Mouse (Mus musculus) bone marrow, adult 2 months (tissue): ENCODE data around the gene Immp2l. TPM values are rescaled to one million over a fixed set of nuclear protein-coding genes. Genes with fewer than 3 reads are reported as not detected.

Source experiments
- H3K27ac ChIP-seq: fragments of 200-500 bp; 2 replicates; pipeline ENCODE4 v1.5.1; 2012; ENCODE audit warnings: low read depth, mild to moderate bottlenecking, control low read depth, inconsistent platforms, low read length; ENCODE audit not compliant: control insufficient read depth, poor library complexity, insufficient read depth
- H3K4me1 ChIP-seq: fragments of 200-500 bp; 2 replicates; pipeline ENCODE4 v1.6.1; 2011; ENCODE audit warnings: low read length; ENCODE audit not compliant: control insufficient read depth, insufficient read depth
- H3K4me3 ChIP-seq: fragments of 200-500 bp; replicated peaks from 2 replicates; pipeline ENCODE3; 2011; ENCODE audit warnings: mild to moderate bottlenecking, low read depth, low read length, control low read depth; ENCODE audit not compliant: control insufficient read depth
- CTCF ChIP-seq: fragments of 200-500 bp; IDR thresholded peaks from 2 replicates; pipeline ENCODE4 v1.5.1; 2011; ENCODE audit warnings: low read length, control low read depth; ENCODE audit not compliant: control insufficient read depth, insufficient read depth
- POLR2A ChIP-seq: fragments of 200-500 bp; IDR thresholded peaks from 2 replicates; pipeline ENCODE4 v1.6.1; 2011; ENCODE audit warnings: low read depth, mild to moderate bottlenecking, control low read depth, low read length, borderline replicate concordance; ENCODE audit not compliant: control insufficient read depth
- WGBS: fragments of 180-500 bp; shearing (Covaris S2); methylation state at CpG from one replicate; pipeline ENCODE4 v1.1.7; 2018; 5-methylcytosine and 5-hydroxymethylcytosine counted together
- polyA plus RNA-seq: library from polyadenylated mRNA; stranded (reverse); fragments of >200 nt; gene quantifications from 2 replicates; pipeline ENCODE4 v1.2.4, GENCODE M21; 2011; ENCODE audit warnings: low replicate concordance; ENCODE audit not compliant: missing spikeins, insufficient read depth, insufficient read length

Gene Immp2l
- polyA plus RNA-seq, 1 experiment: not detected

DNA sequence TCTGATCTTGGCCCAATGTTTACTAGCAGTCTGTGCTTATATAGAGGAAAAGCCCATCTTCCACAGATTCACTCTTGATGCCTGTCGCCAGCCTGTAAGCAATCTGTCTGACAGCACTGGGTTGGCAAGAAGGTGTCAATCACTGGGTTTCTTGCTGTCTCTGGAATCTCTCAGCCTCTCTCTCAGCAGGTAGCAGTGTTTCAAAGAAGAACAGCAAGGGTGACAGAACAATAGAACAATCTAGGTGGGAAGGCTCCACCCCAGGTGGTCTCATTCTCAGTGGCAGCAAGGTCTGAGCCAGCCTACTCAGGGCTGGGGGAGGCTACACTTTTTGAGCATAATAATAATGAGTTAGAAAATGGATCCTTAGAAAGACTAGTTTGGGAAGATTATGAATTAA, 693.1 kb downstream of the Immp2l start:
- WGBS: 81% methylated on average over 1 of the region's 1 CpGs
- TF ChIP-seq CTCF (no peak), POLR2A (no peak)
- Histone ChIP-seq H3K4me3 (no peak overlapping the region), H3K27ac (no peak overlapping the region), H3K4me1 (no peaks in the 10 kb centered on the region; the same call in 1 of the 2 replicates)

- Histone ChIP-seq H3K4me3 (no peak overlapping the region), H3K4me1 (no peaks in the 10 kb centered on the region; the same call in 1 of the 2 replicates), H3K27ac (no peak overlapping the region)
- TF ChIP-seq CTCF (no peak), POLR2A (no peak)
- WGBS: 47% methylated on average over 2 of the region's 2 CpGs
These were observed 700.7 kb downstream of the Immp2l start for GRCm38 (mm10) chr12:41724585-41724984.

DNA sequence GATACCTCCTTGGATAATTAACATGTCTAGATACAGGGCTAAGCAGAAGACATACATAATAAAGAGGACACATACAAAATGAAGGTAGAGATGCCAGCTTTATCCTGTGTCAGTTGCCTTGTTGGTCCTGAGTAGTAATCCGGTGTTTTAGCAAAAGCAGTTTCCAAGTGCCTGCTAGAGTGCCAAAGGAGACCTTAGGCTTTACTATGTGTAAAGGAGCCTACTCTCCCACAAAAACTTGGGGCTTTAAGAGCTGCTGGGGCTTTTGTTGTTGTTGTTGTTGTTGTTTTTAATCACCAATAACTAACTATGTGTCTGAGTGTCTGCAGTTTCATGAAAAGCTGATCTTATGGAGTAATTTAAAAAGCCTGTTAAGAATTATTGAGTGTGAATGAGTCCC, 702.8 kb downstream of the Immp2l start:
- Histone ChIP-seq H3K27ac (no peak overlapping the region), H3K4me1 (no peaks in the 10 kb centered on the region; the same call in 1 of the 2 replicates), H3K4me3 (no peak overlapping the region)
- TF ChIP-seq POLR2A (no peak), CTCF (no peak)
- 86% methylated on average over 1 of the region's 1 CpGs for WGBS

GRCm38 (mm10) chr12:41727221-41727620, 703.3 kb downstream of the Immp2l start:
- Histone ChIP-seq H3K27ac (no peak overlapping the region), H3K4me1 (no peaks in the 10 kb centered on the region; the same call in 1 of the 2 replicates), H3K4me3 (no peak overlapping the region)
- 53% methylated on average over 3 of the region's 3 CpGs for WGBS
- no peak for TF ChIP-seq CTCF
- TF ChIP-seq POLR2A: no peak

GRCm38 (mm10) chr12:41727764-41728338, 704.0 kb downstream of the Immp2l start:
- 83% methylated on average over 1 of the region's 1 CpGs for WGBS
- H3K4me3 ChIP-seq: no peak overlapping the region
- H3K4me1 ChIP-seq: no peaks in the 10 kb centered on the region; the same call in 1 of the 2 replicates
- TF ChIP-seq POLR2A (no peak), CTCF (no peak)
- no peak overlapping the region for H3K27ac ChIP-seq

DNA sequence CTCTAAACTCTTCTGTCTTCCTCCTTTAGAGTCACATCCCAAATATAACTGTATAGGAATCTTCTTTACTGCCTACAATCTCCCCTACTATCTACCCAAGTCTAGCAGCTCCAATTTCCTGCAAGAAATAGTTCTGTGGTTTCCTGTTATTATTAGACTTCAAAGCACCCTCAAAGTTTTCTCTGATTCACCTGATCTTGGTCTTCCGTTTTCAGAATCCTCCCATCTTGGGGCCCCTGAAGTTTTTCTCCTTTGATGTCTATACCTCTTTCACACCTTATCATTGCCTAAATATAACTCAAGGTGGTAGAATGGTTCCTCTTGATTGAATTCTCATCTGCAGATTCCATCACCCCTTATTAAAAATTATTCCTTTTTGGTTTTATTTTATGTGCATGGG, 704.6 kb downstream of the Immp2l start:
- Histone ChIP-seq H3K4me1 (no peaks in the 10 kb centered on the region; the same call in 1 of the 2 replicates), H3K4me3 (no peak overlapping the region), H3K27ac (no peak overlapping the region)
- TF ChIP-seq CTCF (no peak), POLR2A (no peak)
- WGBS: 54% methylated on average over 1 of the region's 1 CpGs

DNA sequence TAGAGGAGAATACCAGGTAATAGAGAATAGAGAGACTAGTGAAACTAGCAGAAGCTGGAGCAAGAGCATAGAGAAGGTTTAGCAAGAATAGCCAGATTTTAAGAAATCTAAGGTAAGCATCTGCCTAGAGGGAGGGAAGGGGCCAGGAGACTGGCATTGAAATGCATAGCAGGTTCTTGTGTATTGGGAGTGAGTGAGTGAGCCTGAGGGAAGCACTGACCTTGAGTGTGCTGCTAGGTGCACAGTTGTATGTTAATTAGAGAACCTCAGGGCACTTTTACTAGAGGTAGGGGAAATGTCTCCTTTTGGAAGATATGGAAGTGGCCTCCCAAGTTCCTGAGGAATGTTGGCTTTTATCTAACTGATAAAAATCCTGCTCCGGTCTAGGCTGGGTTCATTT, 705.9 kb downstream of the Immp2l start:
- TF ChIP-seq POLR2A (no peak), CTCF (no peak)

GRCm38 (mm10) chr12:41733168-41733567, 709.3 kb downstream of the Immp2l start:
- H3K4me1 ChIP-seq: no peaks in the 10 kb centered on the region
- no peak overlapping the region for H3K4me3 ChIP-seq
- H3K27ac ChIP-seq: no peak overlapping the region
- TF ChIP-seq POLR2A: no peak

More for the DNA sequence above, 705.9 kb downstream of the Immp2l start:
- WGBS: 89% methylated on average over 1 of the region's 1 CpGs
- Histone ChIP-seq H3K4me1 (no peaks in the 10 kb centered on the region; the same call in 1 of the 2 replicates), H3K27ac (no peak overlapping the region), H3K4me3 (no peak overlapping the region)

- TF ChIP-seq POLR2A (no peak), CTCF (no peak)
- no peaks in the 10 kb centered on the region for H3K4me1 ChIP-seq
- H3K27ac ChIP-seq: no peak overlapping the region
- WGBS: 74% methylated on average over 3 of the region's 3 CpGs
- no peak overlapping the region for H3K4me3 ChIP-seq
These were observed 719.0 kb downstream of the Immp2l start for GRCm38 (mm10) chr12:41742887-41743286.
